Mouse (Mus musculus) adrenal gland (tissue): ENCODE results near the gene Pes1.
"Not testable (repeated sequence)": the region's sequence is repeated elsewhere in the genome, so short reads cannot be mapped to it uniquely, and the experiment has no call there.

Experiments used
- intact Hi-C: fragments of 180-260 bp; cut with DNase I; formaldehyde crosslinking; loops from one replicate; pipeline ENCODE4 v1.15.1; 2025

The Pes1 gene

DNA sequence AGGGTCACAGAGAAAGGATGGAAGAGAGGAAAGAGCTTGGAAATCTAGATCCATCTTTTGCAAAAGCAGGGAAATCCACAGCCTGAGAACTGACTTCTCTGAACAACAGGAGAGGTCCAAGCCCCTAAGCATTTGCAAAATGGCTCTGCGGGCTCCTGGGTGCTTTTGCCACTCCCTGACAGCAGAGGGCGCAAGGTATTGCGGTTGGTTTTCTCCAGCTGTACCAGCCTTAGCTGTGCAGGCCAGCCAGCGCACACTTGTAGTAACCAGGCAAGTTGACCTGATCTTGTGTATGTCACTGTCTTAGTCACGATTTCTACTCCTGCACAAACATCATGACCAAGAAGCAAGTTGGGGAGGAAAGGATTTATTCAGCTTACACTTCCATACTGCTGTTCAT lies 37.8 kb downstream of the Pes1 start:
- intact Hi-C loops = loop anchor here (1.0 kb wide), 1 partner anchor 82 kb away; no protein-coding TSS in a partner anchor

DNA sequence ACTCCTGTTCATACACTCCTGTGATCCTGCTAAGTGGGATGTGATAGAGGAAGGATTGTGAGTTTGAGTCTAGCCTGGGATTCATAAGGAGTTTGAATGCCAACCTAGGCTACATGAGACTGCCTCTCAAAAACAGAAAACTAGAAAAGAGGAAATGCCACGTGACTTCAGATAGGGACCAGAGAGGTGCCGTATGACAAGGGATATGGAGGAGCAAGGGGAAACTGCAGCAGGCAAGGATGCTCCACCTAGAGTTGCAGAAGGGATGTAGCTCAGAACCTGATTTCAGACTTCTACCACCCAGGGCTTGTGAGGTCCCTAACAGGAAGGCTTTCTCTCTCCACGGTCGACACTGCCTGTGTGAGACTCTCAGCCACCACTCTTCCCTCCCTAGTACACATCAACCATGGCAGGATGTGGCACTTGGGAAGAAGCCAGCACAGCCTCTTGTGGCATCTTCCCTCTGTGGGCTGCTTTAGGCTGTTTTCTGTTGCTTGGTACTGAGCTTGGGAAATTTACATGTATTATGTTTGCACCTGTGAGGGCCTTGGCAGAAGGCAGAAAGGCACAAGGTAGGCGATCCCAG lies 41.5 kb downstream of the Pes1 start:
- intact Hi-C loops = no loop called here

DNA sequence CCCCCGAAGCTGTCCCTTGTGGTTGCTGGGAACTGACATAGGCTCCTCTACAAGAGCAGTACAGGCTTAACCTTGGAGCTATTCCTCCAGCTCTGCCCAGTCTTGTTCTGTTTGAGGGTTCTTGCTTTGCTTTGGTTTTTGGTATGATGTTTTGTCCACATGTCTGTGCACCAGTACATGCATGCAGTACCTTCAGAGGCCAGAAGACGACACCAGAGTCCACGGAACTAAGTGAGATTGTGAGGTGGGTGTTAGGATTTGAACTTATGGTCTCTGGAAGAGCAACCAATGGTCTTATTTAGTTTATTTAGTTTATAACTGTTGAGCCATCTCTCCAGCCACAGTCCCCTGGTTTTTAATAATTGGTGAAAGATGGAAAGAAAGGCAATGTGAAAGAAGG lies 42.7 kb downstream of the Pes1 start:
- intact Hi-C loops = no loop called here

DNA sequence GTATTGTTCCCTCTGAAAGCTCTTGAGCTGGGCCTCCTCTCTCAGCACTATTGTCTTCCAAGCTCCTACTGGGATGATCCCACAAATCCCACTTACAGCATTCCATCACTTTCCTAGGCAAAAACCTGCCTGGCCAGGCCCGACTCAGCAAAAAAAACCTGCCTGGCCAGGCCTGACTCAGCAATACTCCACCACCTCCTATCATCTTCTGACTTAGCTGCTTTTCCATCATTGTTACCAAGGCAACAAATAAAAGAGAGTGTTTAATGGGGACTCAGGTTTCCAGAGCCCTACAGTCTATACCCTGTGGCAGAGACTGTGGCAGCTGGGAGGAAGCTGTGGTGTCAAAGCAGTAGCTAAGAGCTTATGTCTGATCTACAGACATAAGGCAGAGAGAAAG lies 48.8 kb downstream of the Pes1 start:
- intact Hi-C loops = no loop called here

DNA sequence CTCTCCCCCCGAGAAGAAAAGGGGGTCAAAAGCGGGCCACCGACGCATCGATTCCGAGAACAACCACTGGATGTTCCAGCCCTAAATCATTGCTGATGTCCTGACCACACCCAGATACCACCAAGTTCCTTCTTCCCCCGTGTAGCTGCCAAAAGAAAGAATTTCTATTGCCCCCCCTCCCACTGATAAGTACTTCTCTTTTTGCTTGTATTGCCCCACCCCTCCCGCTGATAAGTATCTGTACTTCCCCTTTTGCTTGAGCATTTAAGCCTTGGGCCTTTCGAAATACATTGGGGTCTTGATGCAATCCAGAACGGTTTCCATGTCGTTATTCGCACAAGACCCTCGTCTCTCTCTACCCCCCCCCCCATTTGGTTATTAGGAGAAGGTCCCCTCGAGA lies 52.0 kb downstream of the Pes1 start:
- intact Hi-C loops = not testable (repeated sequence)

DNA sequence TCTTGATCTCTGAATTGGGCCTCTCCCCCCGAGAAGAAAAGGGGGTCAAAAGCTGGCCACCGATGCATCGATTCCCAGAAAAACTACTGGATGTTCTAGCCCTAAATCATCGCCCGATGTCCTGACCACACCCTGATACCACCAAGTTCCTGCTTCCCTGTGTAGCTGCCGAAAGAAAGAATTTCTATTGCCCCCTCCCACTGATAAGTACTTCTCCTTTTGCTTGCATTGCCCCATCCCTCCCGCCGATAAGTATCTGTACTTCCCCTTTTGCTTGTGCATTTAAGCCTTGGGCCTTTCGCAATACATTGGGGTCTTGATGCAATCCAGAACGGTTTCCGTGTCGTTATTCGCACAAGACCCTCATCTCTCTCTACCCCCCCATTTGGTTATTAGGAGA lies 58.3 kb downstream of the Pes1 start:
- intact Hi-C loops = not testable (repeated sequence)

DNA sequence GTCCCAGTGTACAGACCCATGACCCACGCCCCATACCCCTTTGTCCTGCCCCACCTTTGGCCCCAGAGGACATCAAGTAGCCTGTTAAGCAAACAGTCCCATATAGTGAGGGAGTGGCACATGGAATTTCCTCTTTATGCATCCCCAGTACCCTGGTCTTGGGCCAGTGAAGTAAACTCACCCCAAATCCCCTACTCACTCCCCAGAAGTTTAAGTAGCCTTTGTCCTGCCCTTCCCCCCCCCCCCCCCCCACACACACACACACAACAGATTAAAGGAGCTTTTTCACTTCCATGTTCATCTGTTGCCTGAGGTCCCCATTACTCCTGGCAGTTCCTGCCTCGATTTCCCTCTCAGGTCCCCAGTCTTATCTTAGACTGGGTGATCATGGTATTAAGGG lies 59.5 kb downstream of the Pes1 start:
- intact Hi-C loops = no loop called here

DNA sequence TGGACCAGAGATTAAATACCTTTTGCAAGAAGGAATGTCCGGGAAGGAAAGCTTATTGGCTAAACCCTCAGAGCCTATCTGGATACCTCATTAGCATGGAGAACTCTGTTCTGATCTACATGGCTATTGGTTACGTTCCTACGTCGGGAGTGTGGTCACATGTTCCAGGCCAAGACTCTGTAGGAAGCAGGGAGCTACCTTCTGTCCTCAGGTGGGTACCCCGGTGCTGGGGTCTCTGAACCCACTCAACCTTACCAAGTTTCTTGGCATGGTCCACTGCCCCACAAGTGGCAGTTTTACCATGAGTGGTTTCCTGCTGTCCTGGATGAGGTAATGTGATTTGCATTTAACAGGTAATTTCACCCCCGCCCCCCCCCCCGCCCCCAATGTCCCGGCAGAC lies 63.3 kb downstream of the Pes1 start:
- intact Hi-C loops = no loop called here

DNA sequence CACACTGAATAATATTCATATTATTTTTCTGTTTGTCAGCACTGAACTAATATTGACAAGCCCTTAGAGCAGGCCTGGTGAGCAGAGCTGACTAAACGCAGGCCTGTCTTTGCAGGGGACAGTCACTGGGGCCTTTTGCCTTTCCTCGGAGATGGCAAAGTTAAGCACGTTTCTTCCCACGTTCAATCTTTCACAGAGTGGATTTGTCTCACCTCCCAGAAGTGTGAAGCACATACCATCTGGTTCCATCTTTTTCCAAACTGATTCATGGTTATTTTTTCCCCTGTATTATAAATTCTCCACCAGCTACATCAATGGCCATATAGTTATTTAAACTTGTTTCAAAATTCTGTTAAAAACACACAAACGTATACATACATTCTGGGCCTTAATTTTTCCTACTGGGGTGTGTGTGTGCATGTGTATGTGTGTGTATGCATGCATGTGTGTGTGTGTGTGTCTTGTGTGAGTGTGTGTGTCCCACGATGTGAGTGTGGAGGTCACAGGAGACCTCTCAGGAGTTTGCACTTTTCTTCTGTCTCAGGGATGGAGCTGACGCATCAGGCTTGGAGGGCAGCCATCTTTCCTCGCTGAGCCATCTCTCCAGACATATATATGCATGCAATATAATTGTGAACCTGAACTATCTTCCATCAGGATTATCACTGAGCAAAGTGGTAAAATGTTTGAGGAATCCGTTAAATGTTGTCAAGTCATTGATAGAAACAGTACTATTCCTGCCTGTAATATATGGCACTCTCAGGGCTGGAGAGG lies 64.0 kb downstream of the Pes1 start:
- intact Hi-C loops = no loop called here

DNA sequence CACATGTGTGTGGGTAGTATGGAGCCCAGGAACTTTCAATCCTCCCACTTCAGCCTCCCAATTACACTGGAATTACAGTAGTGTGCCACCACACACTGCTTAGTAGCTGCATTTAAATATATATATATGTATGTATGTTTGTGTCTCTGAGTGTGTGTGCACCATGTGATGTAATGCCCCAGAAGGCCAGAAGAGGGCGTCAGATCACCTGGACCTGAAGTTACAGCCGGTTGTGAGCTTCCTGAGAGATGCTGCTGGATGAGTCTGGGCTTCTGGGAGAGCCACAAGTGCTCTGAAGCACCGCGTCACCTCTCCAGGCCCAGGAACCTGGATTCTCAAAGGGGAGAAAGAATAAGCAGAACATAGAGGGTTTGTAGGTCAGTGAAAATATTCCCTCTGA lies 65.6 kb downstream of the Pes1 start:
- intact Hi-C loops = no loop called here
